Mouse (Mus musculus): ENCODE data around the gene Sh3d19.

- TF ChIP-seq MXI1 (IDR thresholded peaks at IDR 0.05; ENCODE audit: low read depth, low read length): no peak
- no peak for TF ChIP-seq CHD1 (IDR thresholded peaks at IDR 0.05; ENCODE audit: low read depth, low read length)
- TF ChIP-seq CTCF (conservative IDR thresholded peaks at IDR 0.05 in 1 of 2, IDR thresholded peaks at IDR 0.05 in 1 of 2; ENCODE audit: low read depth in 2 of 2, low read length in 2 of 2): no peak
- no peak for TF ChIP-seq ETS1 (conservative IDR thresholded peaks at IDR 0.05; ENCODE audit: low read depth, low read length)
Observed at GRCm38 (mm10) chr3:85994645-85995044, 23.7 kb downstream of the Sh3d19 start.
